Mouse (Mus musculus): Measurements from ENCODE around the gene Trnau1ap. TPM values are rescaled to one million over a fixed set of nuclear protein-coding genes. Genes with fewer than 3 reads are reported as not detected.
"Not testable (repeated sequence)": the region's sequence is repeated elsewhere in the genome, so short reads cannot be mapped to it uniquely, and the experiment has no call there.

The Trnau1ap gene
- polyA plus RNA-seq, 1 experiment from 2014 or later = 26.9 TPM

GRCm38 (mm10) chr4:132295696-132296390, 33.5 kb downstream of the Trnau1ap start:
- no peak for ATAC-seq (ENCODE audit: low read depth)
- Histone ChIP-seq H3K9me3 (replicated peaks; ENCODE audit: control insufficient read depth, low read length) (peaks cover 5% of the 10 kb centered on the region), H3K36me3 (ENCODE audit: control insufficient read depth, insufficient read depth) (peaks cover 22% of the 10 kb centered on the region), H3K4me2 (ENCODE audit: low read depth, low read length) (no peak overlapping the region), H3K4me1 (ENCODE audit: control insufficient read depth, low read depth, low read length) (no peaks in the 10 kb centered on the region), H3K4me3 (ENCODE audit: low read depth, low read length) (no peak overlapping the region), H3K27me3 (ENCODE audit: control insufficient read depth, insufficient read depth, low read depth, low read length) (no peaks in the 10 kb centered on the region), H3K9ac (ENCODE audit: low read depth, low read length) (no peak overlapping the region), H3K27ac (ENCODE audit: low read length) (no peak overlapping the region)
- WGBS (ENCODE audit: insufficient replicate concordance) = 49% methylated on average over 8 of the region's 8 CpGs

DNA sequence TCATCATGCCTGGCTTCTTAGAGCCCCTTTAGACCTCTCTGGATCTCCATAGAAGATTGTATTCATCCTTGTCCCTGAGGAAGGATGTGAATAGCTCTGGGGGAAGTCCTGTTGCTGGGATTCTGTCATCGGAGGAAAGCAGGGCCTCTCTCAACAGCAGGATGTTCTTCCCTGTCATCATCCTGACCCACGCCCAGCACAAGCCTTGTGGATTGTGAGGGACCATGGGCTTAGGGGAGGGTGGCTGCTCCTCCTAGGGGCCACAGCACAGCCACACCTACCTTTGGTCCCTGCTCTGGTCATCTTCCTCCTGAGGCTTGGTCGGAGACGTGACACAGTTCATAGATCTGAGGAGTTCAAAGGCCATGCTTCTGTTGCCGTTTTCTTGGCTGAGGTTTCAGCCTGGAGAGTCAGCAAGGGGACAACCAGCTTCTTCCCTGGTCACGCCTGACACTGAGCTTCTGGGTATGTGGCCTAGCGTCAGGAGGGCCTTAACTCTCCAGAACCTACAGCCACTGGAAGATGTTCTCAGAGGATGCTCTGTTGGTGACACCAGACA, 35.6 kb downstream of the Trnau1ap start:
- H3K9ac ChIP-seq (ENCODE audit: low read depth, low read length) = no peak overlapping the region
- H3K4me2 ChIP-seq (ENCODE audit: low read depth, low read length) = no peak overlapping the region
- no peak overlapping the region for H3K4me3 ChIP-seq (ENCODE audit: low read depth, low read length)
- 73% methylated on average over 7 of the region's 7 CpGs for WGBS (ENCODE audit: insufficient replicate concordance)
- H3K27ac ChIP-seq (ENCODE audit: low read length) = no peak overlapping the region
- peaks cover 32% of the 10 kb centered on the region for H3K36me3 ChIP-seq (ENCODE audit: control insufficient read depth, insufficient read depth)
- no peaks in the 10 kb centered on the region for H3K4me1 ChIP-seq (ENCODE audit: control insufficient read depth, low read depth, low read length)
- no peaks in the 10 kb centered on the region for H3K27me3 ChIP-seq (ENCODE audit: control insufficient read depth, insufficient read depth, low read depth, low read length)
- ATAC-seq (ENCODE audit: low read depth) = no peak
- peaks cover 5% of the 10 kb centered on the region for H3K9me3 ChIP-seq (replicated peaks; ENCODE audit: control insufficient read depth, low read length)

GRCm38 (mm10) chr4:132292988-132293387, 36.4 kb downstream of the Trnau1ap start:
- Histone ChIP-seq H3K4me1 (ENCODE audit: control insufficient read depth, low read depth, low read length) (no peaks in the 10 kb centered on the region), H3K36me3 (ENCODE audit: control insufficient read depth, insufficient read depth) (peaks cover 32% of the 10 kb centered on the region), H3K4me2 (ENCODE audit: low read depth, low read length) (no peak overlapping the region), H3K27ac (ENCODE audit: low read length) (no peak overlapping the region), H3K27me3 (ENCODE audit: control insufficient read depth, insufficient read depth, low read depth, low read length) (no peaks in the 10 kb centered on the region), H3K9me3 (replicated peaks; ENCODE audit: control insufficient read depth, low read length) (peaks cover 5% of the 10 kb centered on the region), H3K9ac (ENCODE audit: low read depth, low read length) (no peak overlapping the region), H3K4me3 (ENCODE audit: low read depth, low read length) (no peak overlapping the region)
- ATAC-seq (ENCODE audit: low read depth) = no peak
- WGBS (ENCODE audit: insufficient replicate concordance) = 62% methylated on average over 4 of the region's 4 CpGs

- Histone ChIP-seq H3K27ac (ENCODE audit: low read length) (no peak overlapping the region), H3K9ac (ENCODE audit: low read depth, low read length) (no peak overlapping the region), H3K4me1 (ENCODE audit: control insufficient read depth, low read depth, low read length) (no peaks in the 10 kb centered on the region), H3K27me3 (ENCODE audit: control insufficient read depth, insufficient read depth, low read depth, low read length) (no peaks in the 10 kb centered on the region), H3K9me3 (replicated peaks; ENCODE audit: control insufficient read depth, low read length) (peaks cover 5% of the 10 kb centered on the region), H3K36me3 (ENCODE audit: control insufficient read depth, insufficient read depth) (peaks cover 36% of the 10 kb centered on the region), H3K4me2 (ENCODE audit: low read depth, low read length) (no peak overlapping the region), H3K4me3 (ENCODE audit: low read depth, low read length) (no peak overlapping the region)
- ATAC-seq (ENCODE audit: low read depth) = no peak
- 81% methylated on average over 12 of the region's 12 CpGs for WGBS (ENCODE audit: insufficient replicate concordance)
Measured at GRCm38 (mm10) chr4:132291624-132292335, 37.6 kb downstream of the Trnau1ap start.

GRCm38 (mm10) chr4:132291056-132291455, 38.3 kb downstream of the Trnau1ap start:
- Histone ChIP-seq H3K27ac (ENCODE audit: low read length) (no peak overlapping the region), H3K36me3 (ENCODE audit: control insufficient read depth, insufficient read depth) (peaks cover 41% of the 10 kb centered on the region), H3K4me3 (ENCODE audit: low read depth, low read length) (no peak overlapping the region), H3K27me3 (ENCODE audit: control insufficient read depth, insufficient read depth, low read depth, low read length) (no peaks in the 10 kb centered on the region), H3K9me3 (replicated peaks; ENCODE audit: control insufficient read depth, low read length) (peaks cover 5% of the 10 kb centered on the region), H3K4me1 (ENCODE audit: control insufficient read depth, low read depth, low read length) (no peaks in the 10 kb centered on the region), H3K9ac (ENCODE audit: low read depth, low read length) (no peak overlapping the region), H3K4me2 (ENCODE audit: low read depth, low read length) (no peak overlapping the region)
- no peak for ATAC-seq (ENCODE audit: low read depth)
- WGBS (ENCODE audit: insufficient replicate concordance) = 89% methylated on average over 4 of the region's 4 CpGs

- not testable (repeated sequence) for ATAC-seq (ENCODE audit: low read depth); H3K4me2 ChIP-seq (ENCODE audit: low read depth, low read length); H3K27ac ChIP-seq (ENCODE audit: low read length); H3K9ac ChIP-seq (ENCODE audit: low read depth, low read length); H3K4me1 ChIP-seq (ENCODE audit: control insufficient read depth, low read depth, low read length); H3K4me3 ChIP-seq (ENCODE audit: low read depth, low read length); H3K9me3 ChIP-seq (replicated peaks; ENCODE audit: control insufficient read depth, low read length); H3K27me3 ChIP-seq (ENCODE audit: control insufficient read depth, insufficient read depth, low read depth, low read length)
- peaks cover 55% of the 10 kb centered on the region for H3K36me3 ChIP-seq (ENCODE audit: control insufficient read depth, insufficient read depth)
- WGBS (ENCODE audit: insufficient replicate concordance) = 89% methylated on average over 2 of the region's 5 CpGs
Measured at GRCm38 (mm10) chr4:132288840-132289239, 40.5 kb downstream of the Trnau1ap start.

- peak overlapping the region; percentile 44 for H3K4me3 ChIP-seq (ENCODE audit: low read depth, low read length)
- H3K9me3 ChIP-seq (replicated peaks; ENCODE audit: control insufficient read depth, low read length) = no peaks in the 10 kb centered on the region
- peaks cover 35% of the 10 kb centered on the region for H3K4me1 ChIP-seq (ENCODE audit: control insufficient read depth, low read depth, low read length)
- peak; percentile 22 for ATAC-seq (ENCODE audit: low read depth)
- WGBS (ENCODE audit: insufficient replicate concordance) = 16% methylated on average over 3 of the region's 3 CpGs
- H3K27ac ChIP-seq (ENCODE audit: low read length) = peak overlapping the region; percentile 73
- H3K27me3 ChIP-seq (ENCODE audit: control insufficient read depth, insufficient read depth, low read depth, low read length) = no peaks in the 10 kb centered on the region
- no peaks in the 10 kb centered on the region for H3K36me3 ChIP-seq (ENCODE audit: control insufficient read depth, insufficient read depth)
- peak overlapping the region; percentile 79 for H3K4me2 ChIP-seq (ENCODE audit: low read depth, low read length)
- peak overlapping the region; percentile 49 for H3K9ac ChIP-seq (ENCODE audit: low read depth, low read length)
Measured at GRCm38 (mm10) chr4:132275949-132276348, 53.4 kb downstream of the Trnau1ap start.

DNA sequence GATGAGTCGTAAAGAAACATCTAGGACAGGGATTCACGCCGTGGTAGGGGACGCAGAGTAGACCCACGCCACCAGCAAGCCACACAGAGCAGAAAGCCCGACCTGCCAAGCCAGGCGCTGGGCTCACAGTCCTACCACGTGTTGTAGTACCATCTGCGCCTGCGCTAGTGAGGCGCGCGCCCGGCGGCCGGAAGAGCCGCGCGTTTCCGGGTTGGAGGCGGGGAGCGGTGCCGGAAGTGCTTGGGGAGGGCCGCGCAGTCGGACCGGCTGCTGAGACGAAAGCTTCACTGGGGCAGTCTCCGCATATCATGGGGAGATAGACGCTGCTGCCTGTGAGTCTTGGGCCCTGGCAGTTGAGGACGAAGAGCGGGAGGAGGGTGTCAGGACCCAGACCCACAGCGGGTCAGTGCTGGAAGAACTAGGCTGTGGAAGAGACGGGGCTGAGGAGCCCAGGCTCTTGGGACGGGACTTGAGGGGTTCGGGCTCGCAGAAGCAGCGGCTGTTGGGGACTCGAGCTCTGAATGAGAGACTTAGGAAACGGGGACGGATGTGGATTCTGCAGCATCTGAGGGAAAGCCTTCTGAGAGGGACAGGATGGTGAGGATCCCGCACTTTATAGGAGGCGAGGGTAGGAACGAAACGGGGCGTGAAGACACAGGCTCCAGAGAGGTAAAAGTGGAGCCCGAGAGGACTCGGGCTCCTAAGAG, 55.0 kb downstream of the Trnau1ap start, which contains the start of gene Taf12:
Gene Taf12, plus strand, starts transcription at position 220 of the 707 bp plus-strand sequence.
- no peaks in the 10 kb centered on the region for H3K36me3 ChIP-seq (ENCODE audit: control insufficient read depth, insufficient read depth)
- no peaks in the 10 kb centered on the region for H3K9me3 ChIP-seq (replicated peaks; ENCODE audit: control insufficient read depth, low read length)
- H3K27ac ChIP-seq (ENCODE audit: low read length) = peak within 1 kb of the TSS; percentile 98
- H3K27me3 ChIP-seq (ENCODE audit: control insufficient read depth, insufficient read depth, low read depth, low read length) = no peaks in the 10 kb centered on the region
- under 1% methylated on average over 48 of the region's 48 CpGs for WGBS (ENCODE audit: insufficient replicate concordance)
- peak; percentile 87 for ATAC-seq (ENCODE audit: low read depth)
- H3K9ac ChIP-seq (ENCODE audit: low read depth, low read length) = peak within 1 kb of the TSS; percentile 97
- H3K4me1 ChIP-seq (ENCODE audit: control insufficient read depth, low read depth, low read length) = peaks cover 44% of the 10 kb centered on the region
- peak within 1 kb of the TSS; percentile 91 for H3K4me2 ChIP-seq (ENCODE audit: low read depth, low read length)
- H3K4me3 ChIP-seq (ENCODE audit: low read depth, low read length) = peak within 1 kb of the TSS; percentile 91
